Mouse (Mus musculus) retina, adult 2 months (tissue): ENCODE measurements around the gene Aldh1b1.

Experiments
- DNase-seq: peaks from one replicate; pipeline ENCODE4 v3.0.0-alpha.2; 2012; ENCODE audit warnings: low read depth, low spot score

Aldh1b1 gene

GRCm38 (mm10) chr4:45826275-45827040 is 27.6 kb downstream of the Aldh1b1 start, which contains the start of gene Igfbpl1:
Igfbpl1 (minus strand) TSS chr4:45826923.
- no peak for DNase-seq

- DNase-seq = no peak
Observed at GRCm38 (mm10) chr4:45829907-45830759, 31.3 kb downstream of the Aldh1b1 start.

DNA sequence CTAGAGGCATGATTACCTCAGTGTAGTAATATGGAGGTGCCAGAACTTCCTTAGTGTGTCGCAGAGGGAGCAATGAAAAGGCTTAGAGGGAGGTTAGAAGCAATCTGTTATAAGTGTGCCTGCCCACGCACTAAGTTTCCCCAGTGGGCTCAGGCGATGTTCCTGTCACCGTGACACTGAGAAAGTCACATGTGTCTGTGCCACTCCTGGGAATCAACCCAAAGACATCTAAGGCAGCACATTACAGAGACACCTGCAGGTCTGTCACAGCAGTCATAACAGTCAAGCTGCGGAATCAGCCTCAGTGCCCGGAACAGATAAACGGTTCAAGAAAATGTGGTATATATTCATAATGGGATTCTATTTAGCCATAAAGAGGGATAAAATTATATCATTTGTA is 33.2 kb downstream of the Aldh1b1 start:
- DNase-seq = no peak

DNA sequence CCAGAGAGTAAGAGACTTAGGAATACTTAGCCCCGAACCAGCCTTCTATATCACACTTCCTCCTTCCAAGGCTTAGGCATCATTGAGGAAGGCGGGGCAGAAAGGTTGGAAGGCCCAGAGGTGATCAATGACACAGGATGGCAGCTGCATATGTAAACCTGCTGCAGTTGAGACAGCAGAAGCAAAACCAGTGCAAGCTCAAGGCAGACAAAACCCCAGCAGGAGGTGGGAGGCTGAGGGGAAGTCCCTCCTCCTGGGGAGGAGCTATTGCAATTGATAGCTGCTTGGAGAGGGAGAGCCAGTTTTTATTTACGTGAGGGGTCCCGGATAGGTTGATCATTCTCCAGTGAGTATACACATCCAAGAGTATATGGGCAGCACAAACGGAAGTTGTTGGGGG is 34.6 kb downstream of the Aldh1b1 start:
- no peak for DNase-seq

DNA sequence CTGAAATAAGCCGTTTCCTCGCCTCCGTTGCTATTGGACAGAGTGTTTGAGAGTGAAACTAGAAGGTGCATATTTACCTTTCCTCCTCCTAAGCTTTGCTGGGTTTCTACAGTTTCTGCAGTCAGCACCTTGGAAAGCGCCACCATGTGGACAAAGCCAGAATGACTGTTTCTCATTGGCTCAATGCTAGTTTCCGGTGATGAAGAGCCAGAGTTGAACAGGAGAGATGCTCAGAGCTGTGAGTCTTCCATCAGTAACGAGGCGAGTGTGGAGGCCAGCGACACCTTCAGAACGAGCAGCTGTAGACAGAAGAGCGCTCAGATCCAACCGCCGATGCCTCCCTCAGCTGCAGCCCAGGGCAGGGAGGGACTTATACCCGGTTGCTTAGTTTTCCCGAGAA is 45.5 kb downstream of the Aldh1b1 start:
- DNase-seq = no peak

GRCm38 (mm10) chr4:45846263-45846662 is 47.4 kb downstream of the Aldh1b1 start:
- DNase-seq = no peak

- DNase-seq = no peak
Observed at GRCm38 (mm10) chr4:45848109-45848824, 49.4 kb downstream of the Aldh1b1 start, which contains the start of gene Stra6l. Stra6l (plus strand) TSS chr4:45848664.

DNA sequence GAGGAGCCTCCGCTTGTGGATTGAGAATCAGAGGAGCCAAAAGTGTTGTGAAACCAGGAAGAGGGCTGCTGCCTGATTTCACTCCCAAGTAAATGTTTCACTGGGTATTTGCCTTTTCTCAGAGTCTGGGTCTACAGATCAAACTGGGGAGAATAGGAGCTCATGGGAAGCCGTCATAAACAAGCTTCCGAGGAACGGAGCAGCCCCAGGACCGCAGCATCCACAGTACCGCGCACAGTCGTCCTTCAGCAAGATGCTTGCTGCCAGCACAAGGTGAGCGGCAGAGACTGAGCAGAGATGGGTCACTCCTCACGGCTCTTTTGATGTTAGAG is 50.0 kb downstream of the Aldh1b1 start:
- DNase-seq = no peak

DNA sequence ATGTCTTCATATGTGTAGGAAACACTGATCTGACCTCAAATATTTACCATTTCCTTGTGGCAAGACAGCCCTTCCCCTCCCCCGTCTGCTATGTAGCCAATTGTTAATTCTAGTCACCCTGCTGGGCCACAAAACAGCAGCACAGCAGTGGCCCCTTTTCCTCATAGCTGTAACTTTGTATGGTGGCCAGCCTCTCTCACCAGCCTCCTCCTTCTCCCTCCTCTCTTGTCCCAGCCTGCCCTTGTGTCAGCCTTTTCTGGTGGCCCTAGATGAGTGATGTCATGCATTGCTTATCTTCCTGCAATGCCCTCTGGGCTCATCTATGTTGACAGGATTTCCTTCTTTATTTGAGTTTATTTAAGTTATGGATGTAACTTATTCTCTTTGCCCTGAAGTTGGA is 50.6 kb downstream of the Aldh1b1 start:
- no peak for DNase-seq

DNA sequence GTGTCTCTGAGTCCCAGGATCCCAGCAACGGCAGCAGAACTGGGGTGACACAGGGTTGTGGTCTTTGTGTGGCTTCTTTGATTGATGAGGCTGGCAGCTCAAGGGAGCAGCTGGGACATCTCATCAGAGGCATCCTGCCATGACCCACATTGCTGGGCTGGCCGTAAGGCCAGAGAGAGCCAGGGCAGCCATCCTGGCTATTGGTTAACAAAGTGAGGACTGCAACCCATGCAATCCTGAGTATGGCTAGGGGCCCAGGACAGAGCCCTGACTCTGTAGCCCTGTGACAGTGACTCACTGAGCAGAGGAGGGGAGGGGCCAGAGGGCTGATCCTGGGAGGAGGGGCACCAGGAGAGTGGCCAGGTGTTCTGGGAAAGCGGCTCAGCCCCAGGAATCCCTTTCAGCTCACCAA is 52.8 kb downstream of the Aldh1b1 start:
- no peak for DNase-seq

DNA sequence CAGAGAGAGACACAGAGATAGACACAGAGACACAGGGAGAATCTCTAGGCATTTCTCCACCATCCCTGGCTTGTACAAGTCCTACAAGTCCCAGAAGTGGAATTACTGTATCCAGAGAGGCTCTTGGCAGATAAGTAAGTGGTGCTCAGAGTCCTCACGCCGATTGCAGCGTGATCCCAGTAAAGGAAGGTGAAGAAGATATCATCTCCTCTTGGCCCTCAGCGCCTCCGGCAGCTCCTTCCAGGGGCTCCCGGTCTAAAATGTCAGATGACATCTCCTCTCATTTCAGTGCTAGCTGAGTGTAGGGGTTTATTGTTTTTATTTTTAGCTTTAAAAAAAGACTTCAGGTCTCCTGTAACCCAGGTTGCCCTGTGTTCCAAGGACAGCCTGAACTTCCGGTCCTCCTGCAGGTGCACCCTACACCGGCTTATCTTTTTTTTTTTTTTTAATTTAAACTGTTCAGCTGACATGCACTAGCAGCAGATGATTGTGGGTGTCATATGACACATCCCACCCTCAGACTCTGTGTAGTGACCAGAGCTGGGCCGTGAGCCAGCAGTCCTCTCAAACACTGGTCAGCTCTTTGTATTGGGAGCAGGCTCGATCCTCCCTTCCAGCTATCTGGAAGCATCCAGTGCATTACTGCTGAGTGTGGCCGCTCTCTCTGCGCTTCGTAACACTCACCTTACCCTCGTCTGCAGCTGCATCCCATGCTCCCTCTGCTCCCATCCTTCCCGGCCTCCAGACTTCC is 54.8 kb downstream of the Aldh1b1 start:
- DNase-seq = no peak
